Mouse (Mus musculus) frontal cortex, adult 2 months (tissue): ENCODE data around the gene Gramd1c. TPM values are rescaled to one million over a fixed set of nuclear protein-coding genes. Genes with fewer than 3 reads are reported as not detected.

Experiments used
- DNase-seq, 2 experiments: peaks; one replicate each; pipeline ENCODE4 v3.0.0; 2022; ENCODE audit warnings: low spot score in 1 of 2; ENCODE audit errors: extremely low spot score in 1 of 2
- polyA plus RNA-seq: library from polyadenylated mRNA; depleted of rRNA; stranded (reverse); fragments of >200 nt; gene quantifications from 2 replicates; pipeline ENCODE4 v1.2.3, GENCODE M21; 2012

Gene Gramd1c
- polyA plus RNA-seq, 1 experiment, result 2.8 TPM

DNA sequence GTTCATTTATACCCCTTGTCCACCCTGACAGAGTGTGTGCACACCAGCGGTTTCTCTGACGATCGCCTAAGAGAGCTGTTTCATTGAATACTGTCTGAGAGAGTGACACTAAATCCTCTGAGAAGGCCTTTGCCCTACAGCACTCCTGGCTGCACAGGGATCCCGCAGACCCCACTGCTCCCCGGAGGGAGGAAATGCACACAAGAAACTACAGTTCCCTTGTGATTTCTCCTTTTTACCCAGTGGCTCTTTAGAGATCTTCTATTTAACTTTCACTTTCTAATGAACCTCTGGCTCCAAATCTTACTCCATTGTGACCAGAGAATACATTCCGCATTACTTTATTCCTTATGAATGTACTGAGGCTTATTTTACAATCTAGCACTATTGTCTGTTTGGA is 36.9 kb downstream of the Gramd1c start:
- no peak for DNase-seq

- no peak for DNase-seq
Measured at GRCm38 (mm10) chr16:44018986-44019548, 44.1 kb downstream of the Gramd1c start.

- no peak for DNase-seq
Measured at GRCm38 (mm10) chr16:44018372-44018771, 44.8 kb downstream of the Gramd1c start.

DNA sequence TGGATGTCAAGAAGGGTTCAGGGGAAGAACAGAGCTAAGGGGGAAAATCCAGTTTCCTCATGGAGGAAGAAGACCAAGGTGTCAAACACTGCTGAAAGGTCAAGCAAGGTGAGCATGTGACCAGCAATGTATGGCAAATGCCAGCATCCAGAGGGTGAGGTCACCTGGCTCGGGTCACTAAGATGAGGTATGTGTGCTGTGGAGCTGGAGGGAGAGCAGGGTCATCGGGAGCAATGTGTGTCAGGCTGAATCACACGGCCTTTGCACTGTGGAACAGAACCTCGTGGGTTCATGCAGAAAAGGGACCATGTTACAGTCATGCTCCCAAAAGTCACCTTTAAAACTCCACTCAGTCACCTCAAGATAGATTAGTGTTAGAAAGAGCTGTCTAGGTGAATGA is 45.4 kb downstream of the Gramd1c start:
- DNase-seq, result no peak

DNA sequence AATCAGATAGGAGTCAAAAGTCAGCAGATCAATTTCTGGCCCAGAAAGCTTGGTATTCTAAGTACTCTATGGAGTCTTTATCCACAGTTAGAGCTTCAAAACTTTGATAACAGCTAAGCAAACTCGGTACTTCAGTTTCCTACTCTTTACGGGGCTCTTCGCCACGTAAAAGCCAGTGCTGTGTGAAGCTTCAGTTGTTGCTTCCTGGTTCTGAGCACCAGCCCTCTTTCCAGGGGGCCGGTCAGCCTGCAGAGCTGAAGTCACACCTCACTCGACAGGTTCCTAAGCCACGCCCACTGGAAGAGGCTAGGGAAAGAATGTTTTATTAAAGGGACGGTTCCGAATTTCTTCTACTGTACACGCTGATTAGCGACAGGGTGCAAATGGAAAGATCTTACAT is 47.0 kb downstream of the Gramd1c start:
- DNase-seq, result no peak

DNA sequence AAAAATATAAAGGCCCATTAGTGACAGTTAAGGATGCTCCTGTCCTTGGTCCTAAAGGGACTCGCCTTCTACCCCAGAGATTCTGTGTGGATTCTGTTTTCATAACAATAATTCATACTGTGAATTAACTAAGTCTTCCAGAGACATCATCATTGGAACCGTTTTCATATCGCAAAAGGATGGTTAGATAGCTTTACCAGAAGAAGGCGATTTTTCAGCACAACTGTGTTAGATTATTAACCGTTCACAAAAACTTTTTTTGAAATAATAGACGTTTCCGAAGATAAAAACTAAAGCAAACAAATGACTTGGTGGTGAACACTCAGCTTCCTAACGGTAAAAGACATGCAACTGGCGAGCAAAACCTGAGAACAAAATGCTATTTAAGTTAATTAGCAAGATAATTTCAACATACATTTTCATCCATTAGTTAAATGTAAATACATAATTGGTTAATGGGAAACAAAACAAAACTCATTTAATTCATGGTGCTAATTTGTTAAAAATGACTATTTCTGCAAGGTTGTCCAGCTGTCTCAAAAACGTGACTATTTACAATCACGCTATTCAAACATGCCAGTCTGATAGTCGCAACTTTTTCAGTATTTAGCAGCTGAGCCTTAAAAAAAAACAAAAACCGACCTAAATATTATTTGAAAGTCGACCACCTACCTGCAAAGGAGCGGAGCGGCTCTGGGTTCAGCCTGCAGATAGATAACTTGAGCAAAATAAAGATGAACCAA is 47.6 kb downstream of the Gramd1c start:
- no peak for DNase-seq

- no peak for DNase-seq
Measured at GRCm38 (mm10) chr16:44011010-44011409, 52.1 kb downstream of the Gramd1c start.

- DNase-seq, result no peak
Measured at GRCm38 (mm10) chr16:44002086-44002485, 61.1 kb downstream of the Gramd1c start.

DNA sequence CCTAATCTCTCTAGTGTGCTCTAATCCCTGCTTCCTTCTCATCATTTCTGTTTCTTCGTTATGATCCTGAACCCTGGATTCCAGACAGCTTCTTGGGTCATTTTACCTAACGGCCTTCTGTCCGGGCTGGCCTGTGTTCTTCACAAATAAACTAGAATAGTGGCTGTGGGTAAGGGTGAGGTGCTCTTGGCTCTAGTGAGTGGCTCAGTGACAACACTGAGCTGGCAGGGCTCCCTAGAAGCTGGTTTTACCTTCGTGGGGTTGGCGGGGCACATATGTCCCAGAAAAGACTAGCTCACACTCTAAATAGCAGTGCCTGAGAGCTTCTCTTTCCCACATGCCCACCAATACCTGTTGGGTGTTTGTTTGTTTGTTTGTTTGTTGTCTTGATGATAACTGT is 63.6 kb downstream of the Gramd1c start:
- DNase-seq, result no peak

- no peak for DNase-seq
Measured at GRCm38 (mm10) chr16:43999111-43999510, 64.0 kb downstream of the Gramd1c start.

DNA sequence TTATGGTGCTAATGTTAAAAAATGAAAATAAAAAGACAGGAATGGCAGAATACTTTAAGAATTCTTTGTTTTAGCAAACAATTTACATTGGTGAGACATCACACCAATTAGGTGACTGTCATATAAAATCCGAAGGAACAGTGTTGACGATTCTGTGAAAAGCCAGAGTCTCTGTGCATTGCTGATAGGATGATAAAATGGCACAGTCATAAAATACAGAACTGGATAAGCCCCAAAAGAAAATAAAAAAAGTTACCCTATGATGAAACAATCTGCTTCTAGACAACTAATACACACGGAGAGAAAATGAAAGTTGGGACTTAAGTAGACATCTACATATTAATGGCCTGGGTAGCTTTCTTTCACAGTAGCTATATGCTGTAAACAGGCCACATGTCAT is 68.5 kb downstream of the Gramd1c start:
- no peak for DNase-seq

GRCm38 (mm10) chr16:43986299-43986698 is 76.8 kb downstream of the Gramd1c start:
- no peak for DNase-seq

DNA sequence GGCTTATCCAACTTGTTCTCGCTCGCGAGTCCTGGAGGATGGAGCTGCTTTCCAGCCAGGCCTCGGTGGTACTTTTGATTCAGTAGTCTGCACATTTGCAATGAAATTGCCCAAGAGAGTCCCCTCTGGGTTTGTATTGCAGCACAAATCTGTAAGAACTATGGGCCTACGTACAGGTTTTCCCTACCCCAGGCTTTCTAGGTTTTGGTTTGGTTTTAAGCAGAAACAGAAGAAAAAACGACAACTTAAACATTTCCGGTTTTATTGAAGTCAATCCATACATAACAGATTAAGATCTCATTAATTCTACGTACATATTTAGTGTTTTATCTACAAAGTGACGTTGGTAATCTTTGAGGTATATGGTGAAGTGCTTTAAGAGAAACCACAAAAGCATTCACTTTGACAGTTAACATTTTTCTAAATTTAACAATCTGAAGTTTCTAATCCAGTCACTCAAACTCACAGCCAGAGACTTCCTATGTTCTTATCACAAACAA is 83.0 kb downstream of the Gramd1c start:
- DNase-seq, result no peak

DNA sequence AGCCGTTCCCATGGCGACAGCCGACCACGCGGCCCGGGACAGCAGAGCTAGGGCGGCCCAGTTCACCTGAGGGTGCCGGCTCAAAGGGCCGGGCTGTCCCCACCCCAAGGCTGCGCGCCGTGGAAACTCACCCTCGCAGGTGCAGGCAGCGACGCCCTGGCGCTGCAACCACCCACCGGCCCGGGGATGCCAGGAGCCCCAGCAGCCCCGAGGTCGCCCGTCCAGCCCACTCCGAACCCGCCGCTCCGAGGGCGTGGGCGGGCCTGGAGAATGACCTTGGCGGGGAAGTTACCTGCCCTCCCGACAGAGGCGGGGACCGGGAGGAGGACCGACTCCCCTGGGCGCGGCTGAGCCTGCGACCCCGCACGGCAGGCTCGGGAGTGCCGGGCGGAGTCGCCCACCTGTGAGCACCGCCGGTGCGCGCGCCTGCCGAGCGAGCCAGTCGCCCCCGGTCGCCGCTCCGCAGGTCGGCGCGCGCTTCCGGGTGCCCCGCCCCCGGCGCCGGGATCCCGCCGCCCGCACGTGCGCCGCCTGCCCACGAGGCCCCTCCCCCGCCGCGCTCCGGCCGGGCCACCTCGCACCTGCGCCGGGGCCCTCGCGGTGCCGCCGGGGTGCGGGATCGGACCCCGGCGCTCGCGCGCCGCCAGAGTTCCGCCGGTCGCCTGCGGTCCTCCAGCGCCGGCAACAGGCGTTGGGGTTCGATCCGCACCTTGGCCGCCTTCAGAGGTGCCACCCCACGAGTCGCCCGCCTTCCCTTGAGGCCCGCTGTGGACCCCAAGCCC is 83.6 kb downstream of the Gramd1c start, which contains the start of gene Zdhhc23:
TSS of gene Zdhhc23 (minus strand) at position 464 of the 782 bp plus-strand sequence.
- no peak for DNase-seq

DNA sequence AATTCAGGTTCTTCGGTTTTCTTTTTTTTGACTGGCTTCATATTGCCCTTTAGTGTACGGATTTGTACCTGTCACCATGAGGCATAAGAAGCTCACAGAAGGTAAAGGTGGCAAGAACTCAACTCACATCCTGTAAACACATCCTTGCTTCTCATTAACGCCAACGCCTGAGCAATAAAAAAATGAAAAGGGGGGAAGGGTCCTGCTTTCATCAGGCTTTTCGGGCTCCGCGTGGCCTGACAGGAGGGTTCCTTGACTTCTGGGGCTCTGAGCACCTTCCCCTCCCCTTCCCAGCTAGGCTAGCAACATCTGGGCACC is 84.2 kb downstream of the Gramd1c start:
- no peak for DNase-seq

DNA sequence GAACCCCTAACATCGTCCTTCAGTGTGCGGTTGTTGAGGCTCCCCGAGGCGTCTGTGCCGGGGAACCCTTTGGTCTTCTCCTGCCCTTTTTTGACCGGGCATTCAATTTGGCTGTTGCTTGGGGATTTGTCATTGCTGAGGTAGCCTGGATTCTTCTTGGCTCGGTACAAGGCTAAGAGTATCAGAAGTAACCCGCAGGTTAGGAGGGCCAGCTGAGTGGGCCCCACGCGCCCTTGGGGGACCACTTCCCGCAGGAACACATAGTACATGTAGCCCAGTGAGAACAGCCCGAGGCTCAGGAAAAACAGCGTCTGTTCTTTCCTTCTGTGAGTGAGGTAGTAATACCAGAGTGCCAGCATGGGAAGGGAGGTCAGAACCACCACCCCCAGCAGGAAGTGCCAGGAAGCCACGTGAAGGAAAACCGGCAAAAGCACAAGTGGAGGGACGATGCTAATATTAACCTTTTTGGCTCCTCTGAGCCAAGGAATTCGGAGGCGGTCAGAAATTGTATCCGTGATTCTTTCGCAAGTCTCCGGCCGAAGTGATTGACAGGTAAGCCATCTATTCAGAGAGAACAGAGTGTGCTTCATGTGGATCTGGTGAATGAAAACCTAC is 89.4 kb downstream of the Gramd1c start:
- DNase-seq, result no peak

- DNase-seq, result no peak
Measured at GRCm38 (mm10) chr16:43973147-43973546, 90.0 kb downstream of the Gramd1c start.

DNA sequence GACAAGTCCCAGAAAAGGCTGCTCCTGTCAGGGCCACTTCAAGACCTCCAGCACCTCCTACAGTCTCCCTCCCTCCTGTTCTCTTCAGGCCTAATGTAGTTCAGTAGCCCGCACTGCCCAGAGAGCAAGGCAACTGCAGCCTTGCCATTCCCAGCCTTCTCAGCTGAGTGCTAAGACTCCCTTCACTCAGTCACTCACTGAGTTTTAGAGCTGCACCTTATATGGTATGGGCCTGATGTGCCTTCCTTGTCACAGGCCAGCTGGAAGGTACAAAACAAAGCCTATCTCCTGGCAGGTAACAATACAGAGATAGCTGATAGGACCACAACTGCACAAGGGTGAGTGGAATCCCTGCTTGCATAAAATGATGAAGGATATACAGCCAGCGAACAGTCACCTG is 90.8 kb downstream of the Gramd1c start:
- DNase-seq, result no peak

DNA sequence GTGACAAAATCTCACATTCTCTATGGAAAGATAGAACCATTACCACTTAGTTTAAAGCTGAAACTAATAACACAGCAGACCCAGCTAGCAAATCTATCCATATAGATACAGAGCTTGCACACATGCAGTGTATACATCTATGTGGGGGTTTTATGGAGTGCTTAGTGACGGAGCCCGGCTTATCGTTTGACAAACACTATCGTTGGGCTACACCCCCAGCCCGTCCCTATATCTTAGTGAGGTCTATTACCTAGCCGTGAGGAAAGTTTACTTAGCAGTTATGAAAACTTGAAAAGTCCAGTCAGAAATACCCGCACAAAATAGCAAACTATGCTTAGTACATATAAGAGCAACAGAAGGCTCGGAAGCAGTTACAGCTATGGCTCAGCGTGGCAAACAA is 91.4 kb downstream of the Gramd1c start:
- DNase-seq, result no peak

- no peak for DNase-seq
Measured at GRCm38 (mm10) chr16:43971189-43971588, 92.0 kb downstream of the Gramd1c start.

DNA sequence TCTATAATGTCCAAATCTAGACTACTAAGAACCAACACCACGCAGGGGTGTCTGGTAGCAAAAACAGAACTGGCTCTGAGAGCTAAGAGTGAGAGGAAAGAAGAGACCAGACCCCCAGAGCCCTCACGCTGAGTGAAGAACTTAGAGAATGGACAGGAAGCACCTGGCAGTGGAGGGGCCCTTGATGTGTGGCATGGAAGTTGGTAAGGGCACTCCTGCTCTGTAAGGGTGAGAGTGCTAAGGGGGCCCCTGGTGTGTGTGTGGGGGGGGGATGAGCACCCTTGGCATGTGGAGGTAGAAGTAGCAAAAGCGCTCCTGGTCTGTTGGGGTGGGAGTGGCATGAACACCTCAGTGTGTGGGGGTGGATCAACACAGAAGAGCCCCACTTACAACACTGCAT is 92.7 kb downstream of the Gramd1c start:
- no peak for DNase-seq
